Mouse (Mus musculus) myocyte (in vitro differentiated cells): ENCODE data around the gene Six1. TPM values are rescaled to one million over a fixed set of nuclear protein-coding genes. Genes with fewer than 3 reads are reported as not detected.
A peak's percentile ranks its signal among the peaks of the same experiment; 100 is the strongest.

Source experiments
- H3K27me3 ChIP-seq: one replicate; pipeline ENCODE4 v1.6.1; 2011; ENCODE audit not compliant: control insufficient read depth, insufficient read depth, insufficient read length
- H3K36me3 ChIP-seq: one replicate; pipeline ENCODE4 v1.6.1; 2011; ENCODE audit not compliant: control insufficient read depth, insufficient read depth
- H3K4me2 ChIP-seq: one replicate; pipeline ENCODE4 v1.6.1; 2011; ENCODE audit warnings: low read depth, control low read depth
- H3K4me3 ChIP-seq: one replicate; pipeline ENCODE4 v1.5.1; 2011; ENCODE audit warnings: mild to moderate bottlenecking, control low read depth, moderate library complexity
- H3K79me2 ChIP-seq: one replicate; pipeline ENCODE4 v1.6.1; 2011; ENCODE audit not compliant: control insufficient read depth, insufficient read depth
- H3ac ChIP-seq: one replicate; pipeline ENCODE4 v1.6.1; 2011; ENCODE audit not compliant: control insufficient read depth, insufficient read length
- CEBPB ChIP-seq: IDR thresholded peaks from 2 replicates; pipeline ENCODE4 v1.6.1; 2011; ENCODE audit warnings: mild to moderate bottlenecking, moderate library complexity; ENCODE audit not compliant: poor library complexity, insufficient read depth, severe bottlenecking
- E2F4 ChIP-seq: IDR thresholded peaks from one replicate; pipeline ENCODE4 v1.6.1; 2011; ENCODE audit warnings: mild to moderate bottlenecking, control low read depth, moderate library complexity; ENCODE audit not compliant: insufficient read depth
- MAX ChIP-seq: IDR thresholded peaks from one replicate; pipeline ENCODE4 v1.6.1; 2011; ENCODE audit warnings: low read depth, mild to moderate bottlenecking, control low read depth
- MYOD1 ChIP-seq, 3 experiments: IDR thresholded peaks; one replicate each; pipeline ENCODE4 v1.6.1; 2011; ENCODE audit warnings: control low read depth in 2 of 3, low read depth in 2 of 3, mild to moderate bottlenecking in 2 of 3, moderate library complexity in 1 of 3; ENCODE audit not compliant: insufficient read length in 2 of 3, control insufficient read depth in 1 of 3
- MYOG ChIP-seq, 3 experiments: IDR thresholded peaks; one replicate each; pipeline ENCODE4 v1.6.1; 2011; ENCODE audit warnings: control low read depth in 2 of 3, low read depth in 2 of 3, mild to moderate bottlenecking in 2 of 3; ENCODE audit not compliant: insufficient read length in 2 of 3, control insufficient read depth in 1 of 3, insufficient read depth in 1 of 3
- POLR2A ChIP-seq: IDR thresholded peaks from one replicate; pipeline ENCODE4 v1.6.1; 2011; ENCODE audit warnings: low read depth, mild to moderate bottlenecking, control low read depth, moderate library complexity; ENCODE audit not compliant: insufficient read length
- POLR2AphosphoS2 ChIP-seq: IDR thresholded peaks from one replicate; pipeline ENCODE4 v1.6.1; 2011; ENCODE audit warnings: low read depth, control low read depth; ENCODE audit not compliant: insufficient read length
- REST ChIP-seq: IDR thresholded peaks from one replicate; pipeline ENCODE4 v1.6.1; 2011; ENCODE audit warnings: mild to moderate bottlenecking, control low read depth, moderate library complexity; ENCODE audit not compliant: insufficient read depth, insufficient read length
- SRF ChIP-seq: IDR thresholded peaks from one replicate; pipeline ENCODE4 v1.6.1; 2011; ENCODE audit warnings: low read depth; ENCODE audit not compliant: control insufficient read depth, insufficient read length
- TCF12 ChIP-seq: IDR thresholded peaks from one replicate; pipeline ENCODE4 v1.6.1; 2011; ENCODE audit warnings: mild to moderate bottlenecking, control low read depth; ENCODE audit not compliant: poor library complexity, insufficient read depth, severe bottlenecking
- TCF3 ChIP-seq: IDR thresholded peaks from one replicate; pipeline ENCODE4 v1.6.1; 2011; ENCODE audit warnings: low read depth, control low read depth; ENCODE audit not compliant: insufficient read length
- USF1 ChIP-seq: IDR thresholded peaks from one replicate; pipeline ENCODE4 v1.6.1; 2011; ENCODE audit warnings: low read depth, mild to moderate bottlenecking, control low read depth, moderate library complexity
- polyA plus RNA-seq: library from polyadenylated mRNA; unstranded; fragments of >200 nt; fragmentation: generic; extraction: Trizol; gene quantifications from one replicate; pipeline ENCODE4 v1.2.1, GENCODE M21; 2012; ENCODE audit warnings: missing spikeins

Gene Six1
- polyA plus RNA-seq, 1 experiment = 71.7 TPM

GRCm38 (mm10) chr12:73055451-73055850 is 1.8 kb upstream of the Six1 start:
- no peaks in the 10 kb centered on the region for H3K27me3 ChIP-seq
- no peak overlapping the region for H3ac ChIP-seq
- no peak overlapping the region for H3K4me2 ChIP-seq
- H3K4me3 ChIP-seq = no peak overlapping the region
- TF ChIP-seq TCF12 (no peak), MYOD1 (IDR thresholded peaks at IDR 0.05; ENCODE audit: control insufficient read depth in 1 of 3, insufficient read length in 2 of 3, low read depth in 2 of 3) (no peak), POLR2A (no peak), TCF3 (no peak), MYOG (IDR thresholded peaks at IDR 0.05; ENCODE audit: control insufficient read depth in 1 of 3, insufficient read depth in 1 of 3, insufficient read length in 2 of 3, low read depth in 2 of 3) (no peak), MAX (no peak), POLR2AphosphoS2 (no peak), REST (no peak)
- no peaks in the 10 kb centered on the region for H3K36me3 ChIP-seq
- H3K79me2 ChIP-seq = peaks cover 27% of the 10 kb centered on the region

- Histone ChIP-seq H3K79me2 (peaks cover 27% of the 10 kb centered on the region), H3K36me3 (no peaks in the 10 kb centered on the region), H3K27me3 (no peaks in the 10 kb centered on the region), H3ac (no peak overlapping the region), H3K4me2 (peak overlapping the region; percentile 84), H3K4me3 (peak overlapping the region; percentile 85)
- TF ChIP-seq SRF (no peak), POLR2A (no peak), REST (no peak), MYOD1 (IDR thresholded peaks at IDR 0.05; ENCODE audit: control insufficient read depth in 1 of 3, insufficient read length in 2 of 3, low read depth in 2 of 3) (no peak), USF1 (no peak), TCF12 (no peak), POLR2AphosphoS2 (no peak), CEBPB (no peak), E2F4 (no peak), MYOG (IDR thresholded peaks at IDR 0.05; ENCODE audit: control insufficient read depth in 1 of 3, insufficient read depth in 1 of 3, insufficient read length in 2 of 3, low read depth in 2 of 3) (no peak), TCF3 (no peak), MAX (no peak)
Observed at GRCm38 (mm10) chr12:73054576-73055185, 994 bp upstream of the Six1 start.

DNA sequence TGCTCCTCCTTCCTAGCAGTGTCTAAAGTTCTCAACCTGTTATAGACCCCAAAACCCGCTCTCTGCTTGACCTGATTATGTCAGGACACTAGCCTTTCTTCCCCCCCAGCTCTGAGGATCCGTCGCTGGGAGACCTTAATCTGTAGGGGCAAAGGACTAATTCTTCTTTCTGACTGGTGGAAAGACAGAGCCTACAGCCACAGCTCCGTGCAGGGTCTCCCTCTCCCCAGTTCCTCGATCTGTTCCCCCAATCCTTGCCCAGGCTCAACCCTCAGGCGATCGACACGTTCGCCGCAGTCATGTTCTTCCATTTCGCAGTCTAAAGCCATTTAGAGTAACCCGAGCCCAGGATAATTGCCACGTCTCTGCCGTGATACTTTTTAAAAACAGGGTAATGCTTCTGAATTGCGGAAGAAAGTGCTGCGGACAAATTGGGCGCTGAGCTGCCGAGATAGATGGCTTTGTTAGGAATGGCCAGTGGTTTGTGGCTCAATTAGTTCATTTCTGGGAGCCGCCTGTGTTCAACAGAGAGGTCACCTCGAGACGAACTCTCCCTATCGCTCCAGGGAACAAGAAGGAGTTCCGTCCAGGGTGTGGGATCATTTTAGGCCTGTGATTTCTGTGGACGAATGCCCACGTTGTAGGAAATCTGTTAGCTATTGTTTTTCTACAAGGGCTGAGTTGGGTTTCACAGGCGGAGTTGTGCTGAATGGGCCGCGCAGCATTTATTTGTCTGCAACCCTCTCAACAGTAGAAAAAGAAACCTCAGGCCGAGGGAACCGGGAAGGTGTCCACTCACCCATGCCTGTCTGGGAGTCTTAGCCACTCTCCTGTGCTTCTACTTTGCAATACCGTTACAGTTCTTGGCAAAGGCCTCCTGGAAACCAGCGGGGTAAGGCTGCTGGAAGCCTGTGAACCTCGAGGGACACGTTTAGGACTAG is 766 bp downstream of the Six1 start:
- TF ChIP-seq MYOG (IDR thresholded peaks at IDR 0.05; ENCODE audit: control insufficient read depth in 1 of 3, insufficient read depth in 1 of 3, insufficient read length in 2 of 3, low read depth in 2 of 3) = no peak
- Histone ChIP-seq H3ac (peak overlapping the region; percentile 66), H3K36me3 (no peaks in the 10 kb centered on the region), H3K79me2 (peaks cover 27% of the 10 kb centered on the region), H3K27me3 (no peaks in the 10 kb centered on the region), H3K4me3 (peak overlapping the region; percentile 85), H3K4me2 (peak overlapping the region; percentile 84)

DNA sequence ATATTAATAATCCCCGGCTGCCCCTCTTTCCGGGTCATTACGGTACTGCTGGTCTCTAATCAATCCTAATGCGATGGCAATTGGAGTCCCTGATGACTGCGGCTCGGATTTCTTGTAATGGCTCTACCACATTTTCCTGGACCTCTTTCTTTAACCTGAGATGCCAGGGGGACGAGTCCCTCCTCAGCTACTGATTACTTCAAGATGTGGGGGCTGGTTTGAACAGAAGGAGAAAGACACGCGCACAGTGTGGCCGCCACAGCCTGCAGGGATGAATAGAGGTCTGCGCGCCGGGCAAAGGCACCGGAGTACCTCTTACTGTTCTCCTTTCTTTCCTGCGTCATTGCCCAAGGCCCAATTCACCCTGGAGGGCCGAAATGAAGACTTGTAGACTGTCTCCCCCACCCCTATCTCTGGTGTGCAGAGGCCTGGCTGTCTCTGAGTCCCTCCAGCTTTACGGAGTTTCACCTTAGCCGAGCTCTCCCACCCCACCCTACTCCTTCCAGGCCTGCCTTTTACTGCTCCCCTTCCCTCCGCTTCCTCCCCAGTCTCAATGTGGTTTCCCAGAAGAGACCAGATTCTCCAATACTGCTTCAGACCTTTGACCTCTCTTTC is 1.5 kb downstream of the Six1 start:
- TF ChIP-seq SRF (no peak), POLR2A (peak; percentile 32), MYOD1 (IDR thresholded peaks at IDR 0.05; ENCODE audit: control insufficient read depth in 1 of 3, insufficient read length in 2 of 3, low read depth in 2 of 3) (no peak), POLR2AphosphoS2 (no peak), CEBPB (no peak), REST (no peak), MAX (no peak)
- Histone ChIP-seq H3K79me2 (peaks cover 27% of the 10 kb centered on the region), H3K27me3 (no peaks in the 10 kb centered on the region), H3K4me2 (peak overlapping the region; percentile 84), H3K36me3 (no peaks in the 10 kb centered on the region), H3ac (peak overlapping the region; percentile 66), H3K4me3 (peak overlapping the region; percentile 85)
